Mouse (Mus musculus): ENCODE measurements around the gene Dnaaf2. TPM values are rescaled to one million over a fixed set of nuclear protein-coding genes. Genes with fewer than 3 reads are reported as not detected.

Gene Dnaaf2
- total RNA-seq (2021) = 1 to 10 TPM; 1.9 to 2.4 TPM

GRCm38 (mm10) chr12:69198164-69198535 is at the start of gene Dnaaf2:
Gene Dnaaf2, minus strand, starts transcription at chr12:69198429.
- peak; percentile 76 for DNase-seq

GRCm38 (mm10) chr12:69241771-69242431 is 43.7 kb upstream of the Dnaaf2 start:
- peak; percentile 76 for DNase-seq

DNA sequence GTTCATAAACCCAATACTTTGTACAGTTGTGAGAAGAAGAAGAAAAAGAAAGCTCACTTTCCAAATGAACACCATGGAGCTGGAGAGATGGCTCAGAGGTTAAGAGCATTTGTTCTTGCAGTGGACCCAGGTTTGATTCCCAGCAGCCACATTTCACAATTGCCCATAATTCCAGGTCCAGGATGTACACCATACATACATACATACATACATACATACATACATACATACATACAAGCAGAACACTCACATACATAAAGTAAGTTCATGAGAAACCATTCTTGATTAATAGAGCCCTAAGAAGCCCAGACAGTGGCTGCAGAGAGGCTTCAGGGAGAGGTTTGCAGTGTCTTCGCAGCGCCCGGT is 43.2 kb upstream of the Dnaaf2 start:
- DNase-seq = no peak

GRCm38 (mm10) chr12:69240876-69241275 is 42.6 kb upstream of the Dnaaf2 start, which contains the start of gene Klhdc1:
Gene Klhdc1, plus strand, starts transcription at chr12:69241176.
- DNase-seq = no peak

GRCm38 (mm10) chr12:69238284-69238683 is 40.1 kb upstream of the Dnaaf2 start:
- no peak for DNase-seq

GRCm38 (mm10) chr12:69235782-69236181 is 37.6 kb upstream of the Dnaaf2 start:
- DNase-seq = no peak

DNA sequence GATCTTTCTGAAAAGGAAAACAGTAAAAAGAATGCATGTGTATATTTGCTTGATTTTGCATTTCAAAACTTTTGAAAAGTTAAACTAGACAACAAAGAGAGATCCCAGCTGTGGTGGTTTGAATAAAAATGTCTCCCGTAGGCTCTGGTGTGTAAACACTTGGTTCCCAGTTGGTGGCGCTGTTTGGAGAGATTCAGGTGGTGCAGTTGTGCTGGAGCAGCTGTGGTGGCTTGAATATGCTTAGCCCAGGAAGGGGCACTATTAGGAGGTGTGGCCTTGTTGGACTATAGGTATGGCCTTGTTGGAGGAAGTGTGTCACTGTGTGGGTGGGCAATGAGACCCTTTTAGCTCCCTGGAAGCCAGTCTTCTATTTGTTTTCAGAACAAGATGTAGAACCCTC is 31.0 kb upstream of the Dnaaf2 start:
- DNase-seq = peak; percentile 28

GRCm38 (mm10) chr12:69227776-69228466 is 29.7 kb upstream of the Dnaaf2 start, which contains the start of gene Pole2:
Gene Pole2, minus strand, starts transcription at chr12:69228195.
- peak; percentile 95 for DNase-seq

GRCm38 (mm10) chr12:69220613-69221277 is 22.5 kb upstream of the Dnaaf2 start:
- no peak for DNase-seq

DNA sequence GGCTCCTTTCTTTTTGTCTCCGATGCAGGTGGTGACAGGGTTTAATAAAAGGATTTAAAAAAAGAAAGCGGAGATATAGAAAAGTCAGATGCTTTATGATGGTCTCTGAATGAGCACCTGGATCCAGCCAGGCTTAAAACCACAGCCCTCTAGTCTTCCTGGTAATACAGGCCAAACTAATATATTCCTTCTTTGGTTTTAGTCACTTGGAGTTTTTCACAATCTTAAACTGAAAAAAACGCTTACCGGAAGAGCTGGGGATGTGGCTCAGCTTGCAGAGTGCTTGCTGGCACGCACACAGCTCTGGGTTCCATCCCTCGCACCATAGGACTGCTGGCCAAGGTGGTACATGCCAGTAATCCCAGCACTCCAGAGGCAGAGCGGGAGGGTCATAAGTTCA is 18.4 kb upstream of the Dnaaf2 start:
- DNase-seq = no peak

- DNase-seq = peak; percentile 68
Observed at GRCm38 (mm10) chr12:69215000-69215785, 17.0 kb upstream of the Dnaaf2 start.

DNA sequence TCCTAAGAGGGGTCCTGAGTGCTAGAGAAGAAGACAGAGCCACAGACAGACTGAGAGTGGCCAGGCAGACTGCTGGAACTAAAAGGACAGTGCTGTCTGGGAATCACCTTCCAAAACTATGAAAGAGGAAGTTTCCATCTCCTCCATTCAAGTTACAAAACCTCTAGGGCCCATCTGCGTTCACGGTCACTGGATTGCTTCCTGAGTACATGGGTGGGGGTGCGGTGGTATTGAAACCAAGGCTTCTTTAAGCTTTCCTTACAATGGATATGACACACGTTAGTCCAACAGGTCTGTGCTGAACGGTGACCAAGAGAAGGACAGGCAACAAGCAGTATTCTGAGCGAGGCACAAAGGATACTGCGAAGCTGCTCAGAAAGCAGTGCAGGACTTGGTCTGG is 16.2 kb upstream of the Dnaaf2 start:
- no peak for DNase-seq

GRCm38 (mm10) chr12:69213186-69213777 is 15.1 kb upstream of the Dnaaf2 start:
- no peak for DNase-seq

GRCm38 (mm10) chr12:69211057-69211456 is 12.8 kb upstream of the Dnaaf2 start:
- peak; percentile 41 for DNase-seq

GRCm38 (mm10) chr12:69210056-69210979 is 12.1 kb upstream of the Dnaaf2 start:
- DNase-seq = no peak

GRCm38 (mm10) chr12:69208520-69208919 is 10.3 kb upstream of the Dnaaf2 start:
- no peak for DNase-seq

DNA sequence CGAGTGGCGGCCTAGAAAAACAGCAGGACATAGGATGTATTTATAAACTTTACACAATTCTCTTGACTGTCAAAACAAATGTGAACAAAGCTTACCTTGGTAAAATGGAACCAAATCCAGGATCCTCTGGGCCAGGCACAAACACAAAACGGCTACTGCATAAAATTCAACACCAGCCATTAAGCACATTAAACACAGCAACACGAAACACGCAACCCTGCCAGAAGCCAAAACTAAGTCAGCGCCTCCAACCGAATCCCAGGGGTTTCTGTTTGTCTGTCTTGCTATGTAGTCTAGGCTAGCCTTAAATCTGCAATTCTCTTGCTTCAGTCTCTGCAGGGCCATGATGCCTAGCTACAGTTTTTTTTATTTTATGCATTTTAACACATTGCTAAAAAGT is 9.7 kb upstream of the Dnaaf2 start:
- no peak for DNase-seq

DNA sequence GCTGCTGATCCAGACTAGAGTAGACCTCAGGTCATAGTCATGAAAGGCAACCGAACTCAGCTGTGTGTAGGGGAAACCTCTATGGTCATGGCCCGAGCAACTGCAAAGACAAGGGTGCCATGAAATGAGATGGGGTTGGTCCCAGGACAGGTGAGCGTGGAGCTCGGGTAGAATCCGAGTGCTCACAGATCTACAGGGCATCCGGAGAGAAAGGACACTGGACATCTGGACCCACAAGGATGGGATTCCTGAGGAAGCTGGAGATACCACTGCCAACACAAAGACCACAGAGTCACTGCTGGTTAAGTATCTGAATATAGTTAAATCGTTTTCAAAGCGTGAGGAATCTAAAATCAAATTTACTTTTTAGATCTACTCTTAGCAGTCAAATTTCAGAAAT is 9.2 kb upstream of the Dnaaf2 start:
- DNase-seq = no peak

DNA sequence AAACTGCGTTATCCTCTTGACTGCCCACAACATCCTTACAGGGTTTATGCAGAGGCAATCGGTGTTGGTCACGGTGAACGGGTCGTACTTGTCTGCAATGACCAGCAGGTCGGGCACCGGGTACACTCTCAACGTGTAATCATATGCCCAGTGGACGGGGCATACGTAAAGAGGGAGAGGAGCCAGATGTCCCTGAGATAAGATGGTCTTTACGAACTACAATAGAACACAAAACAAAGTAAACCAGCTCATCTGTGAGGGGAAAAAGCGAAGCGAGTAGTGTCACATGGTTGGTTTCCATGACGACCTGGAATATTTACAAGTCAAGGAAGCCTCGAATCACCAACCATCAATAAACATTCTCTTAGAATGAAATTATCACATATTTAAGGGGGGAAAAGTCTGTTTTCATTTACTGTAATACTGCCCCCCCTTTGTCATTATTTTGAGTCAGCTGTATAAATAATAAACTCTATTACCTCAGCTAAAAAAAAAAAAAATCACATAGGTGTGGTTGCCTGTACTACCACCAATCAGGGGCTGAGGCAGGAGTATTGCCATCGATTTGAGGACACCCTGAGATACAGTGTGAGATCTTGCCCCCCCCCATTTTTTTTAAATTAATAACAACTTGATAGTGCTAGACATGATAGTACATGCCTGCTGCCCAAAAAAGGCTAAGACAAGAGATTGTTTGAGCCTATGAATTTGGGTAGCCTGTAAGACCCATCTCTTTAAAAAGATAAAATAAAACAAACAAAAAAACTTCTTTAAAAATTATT is 6.0 kb upstream of the Dnaaf2 start, which contains the start of gene Gm49384:
Gm49384 (minus strand) TSS at position 216 of the 782 bp plus-strand sequence.
- DNase-seq = no peak

GRCm38 (mm10) chr12:69198985-69199384 is 756 bp upstream of the Dnaaf2 start:
- DNase-seq = no peak
